Mouse (Mus musculus): ENCODE measurements around the gene Aig1. TPM values are rescaled to one million over a fixed set of nuclear protein-coding genes. Genes with fewer than 3 reads are reported as not detected.

The Aig1 gene
- polyA plus RNA-seq, 1 experiment from 2014 or later, result 75.3 TPM

- H3K4me3 ChIP-seq, result no peak overlapping the region
- 77% methylated on average over 7 of the region's 7 CpGs for WGBS
- no peak overlapping the region for H3K9ac ChIP-seq
- no peak overlapping the region for H3K4me2 ChIP-seq
- H3K4me1 ChIP-seq (replicated peaks), result peaks cover 5% of the 10 kb centered on the region; the same call in 1 of the 2 replicates
- ATAC-seq (ENCODE audit: low FRiP score), result no peak
- no peak overlapping the region for H3K27ac ChIP-seq
- no peaks in the 10 kb centered on the region for H3K36me3 ChIP-seq
- H3K27me3 ChIP-seq, result no peaks in the 10 kb centered on the region
- H3K9me3 ChIP-seq, result no peaks in the 10 kb centered on the region
Observed at GRCm38 (mm10) chr10:13653326-13653725, 215.5 kb downstream of the Aig1 start.

DNA sequence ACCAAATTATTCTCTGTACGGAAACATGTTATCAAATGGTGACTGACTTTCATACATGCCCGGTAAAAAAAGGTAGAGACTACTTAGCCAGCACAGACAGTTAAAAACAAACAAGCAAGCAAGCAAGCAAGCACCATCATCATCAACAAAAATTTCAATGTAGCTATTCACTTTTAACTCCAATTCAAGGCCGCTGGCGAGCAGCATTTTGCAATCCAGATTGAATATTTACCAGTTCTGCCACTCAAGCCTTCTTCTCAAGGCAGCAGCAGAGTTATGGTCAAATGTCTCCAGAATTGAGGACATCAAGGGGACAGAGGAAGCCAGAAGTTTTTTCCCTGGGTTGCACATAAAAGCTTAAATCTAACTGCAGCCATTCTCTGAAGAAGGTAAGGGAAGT is 216.7 kb downstream of the Aig1 start:
- no peak for ATAC-seq (ENCODE audit: low FRiP score)
- Histone ChIP-seq H3K4me3 (no peak overlapping the region), H3K9ac (no peak overlapping the region), H3K9me3 (no peaks in the 10 kb centered on the region), H3K4me2 (no peak overlapping the region), H3K27ac (no peak overlapping the region), H3K27me3 (no peaks in the 10 kb centered on the region), H3K36me3 (no peaks in the 10 kb centered on the region), H3K4me1 (replicated peaks) (peaks cover 5% of the 10 kb centered on the region; the same call in 1 of the 2 replicates)
- 94% methylated on average over 4 of the region's 4 CpGs for WGBS

- WGBS, result 25% methylated on average over 7 of the region's 7 CpGs
- Histone ChIP-seq H3K9ac (no peak overlapping the region), H3K27ac (no peak overlapping the region), H3K27me3 (no peaks in the 10 kb centered on the region), H3K4me2 (no peak overlapping the region), H3K9me3 (no peaks in the 10 kb centered on the region), H3K36me3 (no peaks in the 10 kb centered on the region), H3K4me3 (no peak overlapping the region), H3K4me1 (replicated peaks) (no peaks in the 10 kb centered on the region)
- ATAC-seq (ENCODE audit: low FRiP score), result no peak
Observed at GRCm38 (mm10) chr10:13641750-13642149, 227.0 kb downstream of the Aig1 start.

DNA sequence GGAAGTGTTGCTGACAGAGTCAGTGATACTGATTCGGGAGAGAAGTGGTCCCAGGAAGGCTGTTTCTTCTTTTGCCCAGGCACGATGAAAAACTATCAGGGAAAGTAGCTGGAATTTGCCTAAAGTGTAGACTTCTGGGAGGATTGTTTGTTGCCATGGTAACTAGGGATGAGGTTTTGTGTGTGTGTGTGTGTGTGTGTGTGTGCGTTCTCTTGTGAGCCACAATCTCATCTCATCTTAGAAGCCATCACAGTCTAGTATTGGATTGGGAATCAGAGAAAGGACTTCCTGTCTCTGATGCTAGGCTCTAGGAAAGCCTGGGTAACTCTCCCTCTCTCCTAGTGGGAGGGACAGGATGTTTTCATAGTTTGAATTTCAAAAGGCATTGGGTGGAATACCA is 237.0 kb downstream of the Aig1 start:
- no peak overlapping the region for H3K4me3 ChIP-seq
- H3K36me3 ChIP-seq, result no peaks in the 10 kb centered on the region
- H3K4me1 ChIP-seq (replicated peaks), result 0 out of 2 replicates have a peak, but pooled peaks cover 2% of the 10 kb centered on the region
- H3K27ac ChIP-seq, result no peak overlapping the region
- H3K9me3 ChIP-seq, result no peaks in the 10 kb centered on the region
- 65% methylated on average over 3 of the region's 3 CpGs for WGBS
- no peak for ATAC-seq (ENCODE audit: low FRiP score)
- no peak overlapping the region for H3K4me2 ChIP-seq
- no peak overlapping the region for H3K9ac ChIP-seq
- no peaks in the 10 kb centered on the region for H3K27me3 ChIP-seq

DNA sequence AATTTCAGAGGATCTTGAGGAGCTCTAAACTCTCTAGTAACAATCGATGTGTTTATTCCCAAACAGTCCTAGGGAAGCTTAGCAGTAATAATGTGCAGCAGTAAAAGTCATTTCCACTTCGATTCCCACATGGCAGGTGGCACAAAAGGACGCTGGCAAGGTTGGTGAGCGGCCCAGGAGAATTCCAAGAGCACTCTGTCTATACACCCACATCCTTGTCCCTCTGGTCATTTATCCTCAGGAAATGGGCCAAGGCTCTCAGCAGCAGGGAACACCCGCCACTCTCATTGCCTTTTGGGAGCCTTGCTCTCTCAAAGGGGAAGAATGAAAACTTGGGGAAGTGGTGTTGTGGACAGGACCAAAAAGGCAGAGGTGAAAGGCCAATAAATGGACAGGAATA is 245.0 kb downstream of the Aig1 start:
- Histone ChIP-seq H3K9me3 (no peaks in the 10 kb centered on the region), H3K36me3 (no peaks in the 10 kb centered on the region), H3K4me2 (no peak overlapping the region), H3K27ac (no peak overlapping the region), H3K4me3 (no peak overlapping the region), H3K4me1 (replicated peaks) (no peaks in the 10 kb centered on the region), H3K27me3 (no peaks in the 10 kb centered on the region), H3K9ac (no peak overlapping the region)
- ATAC-seq (ENCODE audit: low FRiP score), result no peak
- 79% methylated on average over 5 of the region's 5 CpGs for WGBS

DNA sequence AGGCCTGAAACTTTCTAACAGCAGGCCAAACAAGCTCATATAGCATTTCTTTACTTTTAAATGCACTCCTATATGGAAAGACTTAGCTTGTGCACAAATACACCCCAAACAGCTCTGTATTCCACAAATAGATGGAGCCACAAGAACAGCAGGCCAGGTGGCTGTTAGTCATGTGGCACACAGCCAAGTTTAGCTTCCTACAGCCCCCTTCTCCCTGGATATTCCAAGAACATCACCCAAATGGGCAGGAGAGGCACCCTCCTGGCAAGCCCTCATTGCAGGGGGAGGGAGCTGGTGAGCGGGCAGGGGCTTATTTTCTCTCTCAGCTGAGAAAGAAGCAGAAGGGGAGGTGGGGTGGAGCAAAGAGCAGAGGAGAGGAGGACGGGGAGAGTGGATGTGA is 267.9 kb downstream of the Aig1 start:
- 77% methylated on average over 2 of the region's 2 CpGs for WGBS
- no peak overlapping the region for H3K27ac ChIP-seq
- no peak for ATAC-seq (ENCODE audit: low FRiP score)
- H3K9me3 ChIP-seq, result no peaks in the 10 kb centered on the region
- H3K9ac ChIP-seq, result no peak overlapping the region
- no peak overlapping the region for H3K4me2 ChIP-seq
- no peak overlapping the region for H3K4me3 ChIP-seq
- H3K36me3 ChIP-seq, result no peaks in the 10 kb centered on the region
- H3K4me1 ChIP-seq (replicated peaks), result 0 out of 2 replicates have a peak, but pooled peaks cover 4% of the 10 kb centered on the region
- H3K27me3 ChIP-seq, result no peaks in the 10 kb centered on the region

- no peak overlapping the region for H3K27ac ChIP-seq
- H3K4me3 ChIP-seq, result no peak overlapping the region
- no peak overlapping the region for H3K9ac ChIP-seq
- ATAC-seq (ENCODE audit: low FRiP score), result no peak
- WGBS, result 69% methylated on average over 8 of the region's 8 CpGs
- H3K4me1 ChIP-seq (replicated peaks), result 0 out of 2 replicates have a peak, but pooled peaks cover 4% of the 10 kb centered on the region
- H3K27me3 ChIP-seq, result no peaks in the 10 kb centered on the region
- H3K36me3 ChIP-seq, result no peaks in the 10 kb centered on the region
- no peak overlapping the region for H3K4me2 ChIP-seq
- no peaks in the 10 kb centered on the region for H3K9me3 ChIP-seq
Observed at GRCm38 (mm10) chr10:13597491-13597890, 271.3 kb downstream of the Aig1 start.

Other genes with a start within 250 kb of the Aig1 start
- gene Hivep2, start 97.1 kb upstream of the Aig1 start, polyA plus RNA-seq (2015; fragmentation: Nextera tagmentation; extraction: Ambion mirVana), result 7.0 and 7.6 TPM in 2 replicates

Data from hindbrain, embryonic 13.5 days (tissue).